Mouse (Mus musculus): ENCODE measurements around the gene Olfr1026. TPM values are rescaled to one million over a fixed set of nuclear protein-coding genes. Genes with fewer than 3 reads are reported as not detected.

The Olfr1026 gene
- not detected in 2 replicates for polyA plus RNA-seq (2015; fragmentation: Nextera tagmentation; extraction: Ambion mirVana)

DNA sequence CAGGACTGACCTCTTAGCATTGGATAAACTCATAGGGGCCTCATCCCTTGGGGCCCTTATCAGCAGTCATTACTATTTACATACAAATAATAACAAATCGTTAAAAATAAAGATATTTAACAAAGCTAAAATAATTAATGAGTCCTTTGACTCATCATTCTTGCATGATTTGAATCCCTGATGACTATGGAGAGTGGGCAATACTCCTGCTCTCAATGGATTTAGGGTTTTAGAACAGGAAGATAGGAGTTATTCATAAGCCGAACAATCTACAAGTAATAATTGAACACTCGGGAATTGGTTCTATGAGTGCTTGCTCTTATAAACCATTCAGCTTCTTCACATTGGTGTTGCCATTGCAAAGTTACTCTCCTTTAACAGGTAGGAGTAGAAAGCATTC, at the start of gene Olfr1026:
TSS of gene Olfr1026 (plus strand) at position 301 of the 400 bp plus-strand sequence.
- H3K4me3 ChIP-seq (replicated peaks), result no peak within 1 kb of the TSS
- 87% methylated on average over 3 of the region's 3 CpGs for WGBS
- H3K9me3 ChIP-seq, result no peaks in the 10 kb centered on the region
- no peaks in the 10 kb centered on the region for H3K4me1 ChIP-seq (replicated peaks)
- H3K27ac ChIP-seq, result no peak within 1 kb of the TSS
- no peaks in the 10 kb centered on the region for H3K36me3 ChIP-seq
- no peak within 1 kb of the TSS for H3K9ac ChIP-seq
- ATAC-seq, result no peak
- no peak within 1 kb of the TSS for H3K4me2 ChIP-seq (replicated peaks)
- H3K27me3 ChIP-seq (replicated peaks), result no peaks in the 10 kb centered on the region

DNA sequence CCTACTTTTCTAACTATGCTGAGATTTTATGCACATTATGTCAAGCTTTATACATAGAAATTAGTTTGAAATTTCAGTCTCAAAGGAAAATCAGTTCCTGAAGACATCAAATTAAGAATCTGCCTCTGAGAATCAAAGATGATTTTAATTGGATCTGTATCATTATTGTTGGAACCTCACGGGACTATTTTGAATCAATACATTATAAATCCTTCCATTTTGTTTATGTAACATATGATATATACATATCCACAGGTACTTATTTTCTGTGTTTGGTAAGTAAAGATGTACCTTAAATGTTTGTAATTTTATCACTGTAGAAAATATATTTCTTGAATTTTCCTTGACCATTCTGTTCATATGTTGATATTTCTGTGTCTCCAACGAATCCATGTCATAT, 36.0 kb upstream of the Olfr1026 start, which contains the start of gene Olfr1023:
TSS of gene Olfr1023 (plus strand) at position 301 of the 400 bp plus-strand sequence.
- Histone ChIP-seq H3K4me2 (replicated peaks) (no peak within 1 kb of the TSS), H3K4me1 (replicated peaks) (no peaks in the 10 kb centered on the region), H3K27me3 (replicated peaks) (no peaks in the 10 kb centered on the region), H3K9ac (no peak within 1 kb of the TSS), H3K27ac (no peak within 1 kb of the TSS), H3K9me3 (no peaks in the 10 kb centered on the region), H3K36me3 (no peaks in the 10 kb centered on the region), H3K4me3 (replicated peaks) (no peak within 1 kb of the TSS)
- no peak for ATAC-seq
- WGBS, result 71% methylated on average over 2 of the region's 2 CpGs

DNA sequence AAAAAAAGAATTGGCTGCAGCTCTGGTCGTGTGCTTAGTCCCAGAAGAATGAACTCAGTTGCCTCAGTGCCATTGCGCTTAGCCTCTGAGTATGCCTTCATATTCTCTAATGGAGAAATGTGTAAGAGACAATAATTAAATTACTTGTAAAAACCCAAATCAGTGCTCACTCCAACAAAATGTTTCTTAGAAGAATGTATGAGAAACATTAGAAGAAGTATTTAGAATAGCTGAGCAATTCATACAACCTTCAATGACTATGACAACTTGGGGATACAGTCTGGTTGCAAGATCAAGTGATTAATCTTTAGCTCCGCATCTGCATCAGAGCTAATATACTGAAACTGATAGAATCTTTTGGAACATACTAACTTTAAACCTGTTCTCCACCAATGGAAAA, 16.4 kb upstream of the Olfr1026 start, which contains the start of gene Olfr1024:
TSS of gene Olfr1024 (minus strand) at position 101 of the 400 bp plus-strand sequence.
- no peak for ATAC-seq
- H3K4me3 ChIP-seq (replicated peaks), result no peak within 1 kb of the TSS
- H3K27ac ChIP-seq, result no peak within 1 kb of the TSS
- H3K4me2 ChIP-seq (replicated peaks), result no peak within 1 kb of the TSS
- no peaks in the 10 kb centered on the region for H3K36me3 ChIP-seq
- H3K9me3 ChIP-seq, result no peaks in the 10 kb centered on the region
- no peak within 1 kb of the TSS for H3K9ac ChIP-seq
- no peaks in the 10 kb centered on the region for H3K4me1 ChIP-seq (replicated peaks)
- H3K27me3 ChIP-seq (replicated peaks), result no peaks in the 10 kb centered on the region
- WGBS, result 85% methylated on average over 3 of the region's 3 CpGs

DNA sequence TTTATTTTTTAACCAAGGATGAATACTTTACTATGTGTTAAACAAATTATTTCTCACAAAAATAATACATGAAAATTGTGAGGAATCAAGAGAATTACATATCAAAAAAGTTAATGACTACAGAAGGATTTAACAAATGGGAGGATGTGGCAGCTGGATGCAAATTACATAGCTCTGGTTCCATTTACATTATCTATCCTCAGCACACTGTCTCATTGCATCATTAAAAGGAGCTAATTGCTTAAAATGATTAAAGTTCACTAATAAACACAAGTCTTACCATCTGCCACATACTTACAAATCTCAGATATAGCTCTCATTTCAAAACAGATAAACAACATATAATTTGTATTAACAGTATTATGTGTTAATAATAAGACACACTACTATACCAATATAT, 8.2 kb upstream of the Olfr1026 start:
- Histone ChIP-seq H3K4me1 (replicated peaks) (no peaks in the 10 kb centered on the region), H3K27me3 (replicated peaks) (no peaks in the 10 kb centered on the region), H3K27ac (no peak overlapping the region), H3K9ac (no peak overlapping the region), H3K36me3 (no peaks in the 10 kb centered on the region), H3K4me3 (replicated peaks) (no peak overlapping the region), H3K9me3 (no peaks in the 10 kb centered on the region), H3K4me2 (replicated peaks) (no peak overlapping the region)
- ATAC-seq, result no peak

DNA sequence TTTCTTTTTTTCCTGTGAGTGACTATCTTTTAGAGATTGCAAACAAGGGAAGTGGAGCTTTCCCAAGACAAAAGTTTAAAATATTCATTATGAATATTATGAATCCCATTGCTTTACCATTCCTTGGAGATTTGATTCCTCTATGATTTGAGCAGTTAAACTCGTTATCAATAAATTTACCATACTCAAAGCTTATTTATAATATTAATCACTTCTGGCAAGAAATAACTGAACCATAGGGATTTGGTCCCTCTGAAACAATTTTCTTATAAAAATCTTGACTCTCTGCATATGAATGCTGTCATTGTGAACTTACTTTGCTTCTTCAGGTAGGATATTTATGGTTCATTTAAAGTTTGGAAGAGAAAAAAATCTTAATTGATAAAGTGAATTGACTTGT, 6.5 kb upstream of the Olfr1026 start, which contains the start of gene Olfr1025-ps1:
TSS of gene Olfr1025-ps1 (plus strand) at position 301 of the 400 bp plus-strand sequence.
- 65% methylated on average over 1 of the region's 1 CpGs for WGBS
- Histone ChIP-seq H3K4me3 (replicated peaks) (no peak within 1 kb of the TSS), H3K36me3 (no peaks in the 10 kb centered on the region), H3K4me1 (replicated peaks) (no peaks in the 10 kb centered on the region), H3K9ac (no peak within 1 kb of the TSS), H3K27ac (no peak within 1 kb of the TSS), H3K27me3 (replicated peaks) (no peaks in the 10 kb centered on the region), H3K4me2 (replicated peaks) (no peak within 1 kb of the TSS), H3K9me3 (no peaks in the 10 kb centered on the region)
- ATAC-seq, result no peak

DNA sequence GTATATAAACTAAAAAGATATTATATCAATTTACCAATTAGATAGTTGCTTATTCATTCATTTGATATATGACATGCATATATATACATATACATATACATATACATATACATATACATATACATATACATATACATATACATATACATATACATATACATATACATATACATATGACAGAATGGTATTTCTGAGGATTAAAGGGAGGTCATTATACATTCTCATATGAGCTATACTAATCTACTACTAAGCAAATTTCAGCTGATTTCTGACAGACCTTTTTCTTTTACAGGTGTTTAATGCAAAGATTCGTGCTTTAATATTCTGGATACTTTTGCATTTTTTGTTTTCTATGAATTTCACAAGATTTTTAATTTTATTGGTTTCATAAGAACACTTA, 28.8 kb downstream of the Olfr1026 start, which contains the start of gene Olfr1028:
TSS of gene Olfr1028 (plus strand) at position 301 of the 400 bp plus-strand sequence.
- Histone ChIP-seq H3K9ac (no peak within 1 kb of the TSS), H3K4me3 (replicated peaks) (no peak within 1 kb of the TSS), H3K4me1 (replicated peaks) (no peaks in the 10 kb centered on the region), H3K27ac (no peak within 1 kb of the TSS), H3K4me2 (replicated peaks) (no peak within 1 kb of the TSS), H3K36me3 (no peaks in the 10 kb centered on the region), H3K27me3 (replicated peaks) (no peaks in the 10 kb centered on the region), H3K9me3 (no peaks in the 10 kb centered on the region)
- no peak for ATAC-seq
- WGBS, result 89% methylated on average over 1 of the region's 1 CpGs

DNA sequence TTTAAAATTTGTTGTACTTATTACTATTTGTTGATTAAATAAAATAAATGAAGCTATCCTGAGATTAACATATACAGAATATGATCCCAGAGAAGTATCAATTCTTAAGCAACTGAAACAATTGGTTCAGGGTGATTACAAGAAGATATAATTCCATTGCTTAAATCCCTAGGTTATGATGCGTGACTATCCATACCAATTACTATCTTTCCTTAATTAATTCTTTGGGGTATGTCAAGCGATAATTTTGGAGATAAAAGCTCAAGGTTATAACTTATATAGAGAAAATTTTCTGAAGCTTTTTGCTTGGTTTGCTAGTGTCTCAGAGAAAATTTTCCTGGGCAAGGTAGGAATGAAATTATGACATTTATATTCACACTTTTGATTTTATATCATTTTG, 52.2 kb downstream of the Olfr1026 start, which contains the start of gene Olfr1029:
TSS of gene Olfr1029 (plus strand) at position 301 of the 400 bp plus-strand sequence.
- WGBS, result 82% methylated on average over 2 of the region's 2 CpGs
- no peaks in the 10 kb centered on the region for H3K27me3 ChIP-seq (replicated peaks)
- H3K9ac ChIP-seq, result no peak within 1 kb of the TSS
- ATAC-seq, result no peak
- H3K4me3 ChIP-seq (replicated peaks), result no peak within 1 kb of the TSS
- H3K36me3 ChIP-seq, result no peaks in the 10 kb centered on the region
- H3K27ac ChIP-seq, result no peak within 1 kb of the TSS
- H3K9me3 ChIP-seq, result no peaks in the 10 kb centered on the region
- H3K4me1 ChIP-seq (replicated peaks), result no peaks in the 10 kb centered on the region
- H3K4me2 ChIP-seq (replicated peaks), result no peak within 1 kb of the TSS

Other genes with a start within 250 kb of the Olfr1026 start
- gene Olfr1006, start 242.8 kb upstream of the Olfr1026 start, polyA plus RNA-seq (2015; fragmentation: Nextera tagmentation; extraction: Ambion mirVana), result not detected in 2 replicates
- not detected in 2 replicates for gene Olfr1008, start 232.1 kb upstream of the Olfr1026 start, polyA plus RNA-seq (2015; fragmentation: Nextera tagmentation; extraction: Ambion mirVana)
- gene Olfr1009, start 206.1 kb upstream of the Olfr1026 start, polyA plus RNA-seq (2015; fragmentation: Nextera tagmentation; extraction: Ambion mirVana), result not detected in 2 replicates
- gene Olfr1012, start 158.8 kb upstream of the Olfr1026 start, polyA plus RNA-seq (2015; fragmentation: Nextera tagmentation; extraction: Ambion mirVana), result not detected in 2 replicates
- not detected in 2 replicates for gene Olfr1013, start 154.5 kb upstream of the Olfr1026 start, polyA plus RNA-seq (2015; fragmentation: Nextera tagmentation; extraction: Ambion mirVana)
- not detected in 2 replicates for gene Olfr1014, start 148.8 kb upstream of the Olfr1026 start, polyA plus RNA-seq (2015; fragmentation: Nextera tagmentation; extraction: Ambion mirVana)
- not detected in 2 replicates for gene Olfr1015, start 139.5 kb upstream of the Olfr1026 start, polyA plus RNA-seq (2015; fragmentation: Nextera tagmentation; extraction: Ambion mirVana)
- gene Olfr1016, start 119.0 kb upstream of the Olfr1026 start, polyA plus RNA-seq (2015; fragmentation: Nextera tagmentation; extraction: Ambion mirVana), result not detected in 2 replicates
- not detected in 2 replicates for gene Olfr1018, start 103.1 kb upstream of the Olfr1026 start, polyA plus RNA-seq (2015; fragmentation: Nextera tagmentation; extraction: Ambion mirVana)
- not detected in 2 replicates for gene Olfr1019, start 76.1 kb upstream of the Olfr1026 start, polyA plus RNA-seq (2015; fragmentation: Nextera tagmentation; extraction: Ambion mirVana)
- not detected in 2 replicates for gene Olfr1020, start 74.5 kb upstream of the Olfr1026 start, polyA plus RNA-seq (2015; fragmentation: Nextera tagmentation; extraction: Ambion mirVana)
- gene Olfr1022, start 53.0 kb upstream of the Olfr1026 start, polyA plus RNA-seq (2015; fragmentation: Nextera tagmentation; extraction: Ambion mirVana), result not detected in 2 replicates
- gene Olfr1023, start 35.9 kb upstream of the Olfr1026 start, polyA plus RNA-seq (2015; fragmentation: Nextera tagmentation; extraction: Ambion mirVana), result not detected in 2 replicates
- gene Olfr1024, start 16.5 kb upstream of the Olfr1026 start, polyA plus RNA-seq (2015; fragmentation: Nextera tagmentation; extraction: Ambion mirVana), result not detected in 2 replicates
- not detected in 2 replicates for gene Olfr1025-ps1, start 6.4 kb upstream of the Olfr1026 start, polyA plus RNA-seq (2015; fragmentation: Nextera tagmentation; extraction: Ambion mirVana)
- not detected in 2 replicates for gene Olfr1028, start 28.9 kb downstream of the Olfr1026 start, polyA plus RNA-seq (2015; fragmentation: Nextera tagmentation; extraction: Ambion mirVana)
- gene Olfr1029, start 52.3 kb downstream of the Olfr1026 start, polyA plus RNA-seq (2015; fragmentation: Nextera tagmentation; extraction: Ambion mirVana), result not detected in 2 replicates
- gene Olfr1030, start 57.7 kb downstream of the Olfr1026 start, polyA plus RNA-seq (2015; fragmentation: Nextera tagmentation; extraction: Ambion mirVana), result not detected in 2 replicates
- gene Olfr1031, start 68.7 kb downstream of the Olfr1026 start, polyA plus RNA-seq (2015; fragmentation: Nextera tagmentation; extraction: Ambion mirVana), result not detected in 2 replicates
- not detected in 2 replicates for gene Olfr1032, start 84.0 kb downstream of the Olfr1026 start, polyA plus RNA-seq (2015; fragmentation: Nextera tagmentation; extraction: Ambion mirVana)
- gene Olfr1033, start 99.1 kb downstream of the Olfr1026 start, polyA plus RNA-seq (2015; fragmentation: Nextera tagmentation; extraction: Ambion mirVana), result 2.8 and 3.4 TPM in 2 replicates
- gene Olfr1034, start 124.3 kb downstream of the Olfr1026 start, polyA plus RNA-seq (2015; fragmentation: Nextera tagmentation; extraction: Ambion mirVana), result 0.03 and 0.06 TPM in 2 replicates
- not detected in 2 replicates for gene Olfr1036, start 152.4 kb downstream of the Olfr1026 start, polyA plus RNA-seq (2015; fragmentation: Nextera tagmentation; extraction: Ambion mirVana)
- not detected in 2 replicates for gene Olfr1037, start 165.8 kb downstream of the Olfr1026 start, polyA plus RNA-seq (2015; fragmentation: Nextera tagmentation; extraction: Ambion mirVana)
- not detected in 2 replicates for gene Olfr1039, start 214.4 kb downstream of the Olfr1026 start, polyA plus RNA-seq (2015; fragmentation: Nextera tagmentation; extraction: Ambion mirVana)
- gene Olfr1040, start 225.2 kb downstream of the Olfr1026 start, polyA plus RNA-seq (2015; fragmentation: Nextera tagmentation; extraction: Ambion mirVana), result not detected in 2 replicates
- gene Olfr1042, start 240.3 kb downstream of the Olfr1026 start, polyA plus RNA-seq (2015; fragmentation: Nextera tagmentation; extraction: Ambion mirVana), result not detected in 2 replicates
- not detected in 2 replicates for gene Olfr1043, start 246.0 kb downstream of the Olfr1026 start, polyA plus RNA-seq (2015; fragmentation: Nextera tagmentation; extraction: Ambion mirVana)